Mouse (Mus musculus) testis, adult 2 months (tissue): ENCODE measurements around the gene Itpr1. TPM values are rescaled to one million over a fixed set of nuclear protein-coding genes. Genes with fewer than 3 reads are reported as not detected.

Experiments used
- H3K27ac ChIP-seq: fragments of 200-500 bp; 2 replicates; pipeline ENCODE4 v1.5.1; 2012; ENCODE audit warnings: low read depth, low read length; ENCODE audit not compliant: control insufficient read depth, insufficient read depth
- H3K27me3 ChIP-seq: fragments of 200-500 bp; 2 replicates; pipeline ENCODE4 v1.6.1; 2012; ENCODE audit warnings: mild to moderate bottlenecking, low read length, moderate library complexity; ENCODE audit not compliant: control insufficient read depth, insufficient read depth
- H3K36me3 ChIP-seq: fragments of 200-500 bp; 2 replicates; pipeline ENCODE4 v1.6.1; 2012; ENCODE audit warnings: mild to moderate bottlenecking, low read length; ENCODE audit not compliant: control insufficient read depth, insufficient read depth
- H3K4me1 ChIP-seq: fragments of 200-500 bp; 2 replicates; pipeline ENCODE4 v1.6.1; 2012; ENCODE audit warnings: low read length; ENCODE audit not compliant: control insufficient read depth, insufficient read depth
- H3K4me3 ChIP-seq: fragments of 200-500 bp; 2 replicates; pipeline ENCODE4 v1.5.1; 2012; ENCODE audit warnings: low read depth, mild to moderate bottlenecking, low read length, moderate library complexity, mixed read lengths; ENCODE audit not compliant: control insufficient read depth
- CTCF ChIP-seq: fragments of 200-500 bp; IDR thresholded peaks from 2 replicates; pipeline ENCODE4 v1.5.1; 2012; ENCODE audit warnings: low read depth, mild to moderate bottlenecking, inconsistent platforms, low read length, moderate library complexity; ENCODE audit not compliant: control insufficient read depth, insufficient read depth, insufficient replicate concordance
- POLR2A ChIP-seq: fragments of 200-500 bp; IDR thresholded peaks from 2 replicates; pipeline ENCODE4 v1.6.1; 2012; ENCODE audit warnings: low read depth, mild to moderate bottlenecking, inconsistent platforms, low read length, moderate library complexity; ENCODE audit not compliant: control insufficient read depth
- polyA plus RNA-seq: library from polyadenylated mRNA; depleted of rRNA; stranded (reverse); fragments of >200 nt; gene quantifications from 2 replicates; pipeline ENCODE4 v1.2.3, GENCODE M21; 2012

Itpr1 gene
- polyA plus RNA-seq, 1 experiment = 7.3 TPM

DNA sequence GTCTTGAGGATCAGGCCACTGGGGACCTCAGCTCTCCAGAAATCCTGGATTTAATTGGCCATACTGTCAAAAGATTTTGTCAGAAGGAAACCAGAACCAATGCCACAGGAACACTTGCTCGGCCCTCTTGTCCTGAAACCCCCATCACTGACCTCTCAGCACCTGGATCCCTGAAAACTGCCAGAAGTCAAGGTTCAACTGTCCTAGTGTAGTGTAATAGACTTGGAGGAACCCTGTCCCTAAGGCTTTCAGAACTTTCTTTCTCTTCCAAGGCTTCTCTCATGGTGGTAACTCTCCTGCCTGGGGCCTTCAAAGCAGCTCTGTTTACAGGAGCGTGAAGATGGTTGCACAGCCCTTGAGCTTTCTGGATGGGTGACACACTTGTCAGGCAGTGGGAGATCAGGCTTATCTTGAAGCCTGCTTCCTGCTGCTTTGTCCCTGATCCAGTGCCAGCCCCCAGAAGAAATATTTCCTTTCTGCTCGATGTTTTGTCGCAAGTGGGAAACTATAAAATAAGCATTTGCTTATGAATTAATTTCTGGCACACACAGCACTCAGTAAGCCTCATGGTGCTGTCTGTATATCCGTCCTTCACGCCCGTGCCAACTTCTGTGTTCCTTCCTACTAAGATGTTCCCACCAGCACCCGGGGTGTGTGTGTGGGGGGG, 234.4 kb downstream of the Itpr1 start:
- Histone ChIP-seq H3K36me3 (no peaks in the 10 kb centered on the region), H3K4me3 (no peak overlapping the region), H3K27ac (no peak overlapping the region), H3K27me3 (no peaks in the 10 kb centered on the region), H3K4me1 (no peaks in the 10 kb centered on the region)
- TF ChIP-seq CTCF = no peak
- no peak for TF ChIP-seq POLR2A

DNA sequence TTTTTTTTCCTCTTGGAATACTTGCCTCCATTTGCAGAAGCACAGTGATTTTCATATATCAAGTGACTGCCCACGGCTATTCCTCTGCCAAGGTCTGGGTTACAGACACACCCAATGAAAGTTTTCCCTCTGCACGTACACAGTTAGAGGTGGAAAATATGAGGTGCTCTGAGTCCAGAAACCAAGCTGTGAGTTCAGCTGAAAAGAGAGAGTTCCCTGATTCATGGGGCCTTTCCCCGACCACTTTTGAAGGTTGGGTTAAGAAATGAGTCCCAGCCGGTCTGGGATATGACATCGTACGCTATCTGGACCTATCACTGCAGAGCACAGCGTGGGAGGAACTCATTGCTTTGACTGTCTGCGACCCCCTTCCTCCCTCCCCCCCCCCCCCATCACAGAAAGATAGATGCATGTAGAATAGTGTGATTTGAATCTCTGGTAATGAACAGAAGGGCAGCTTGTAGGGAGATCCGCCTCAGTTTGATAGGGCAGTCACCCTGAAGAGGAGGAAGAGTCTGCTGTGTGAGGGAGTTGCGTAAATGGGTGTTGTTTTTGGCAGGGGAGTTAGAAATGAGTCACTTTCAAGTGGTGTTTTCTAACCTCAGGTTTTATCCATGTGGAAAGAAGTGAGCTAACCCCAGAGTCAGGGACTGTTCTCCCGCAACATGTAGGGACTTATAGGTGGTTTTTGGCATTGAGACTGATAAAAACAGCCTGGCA, 235.3 kb downstream of the Itpr1 start:
- peak overlapping the region; percentile 31; the same call in 1 of the 2 replicates for H3K27ac ChIP-seq
- no peaks in the 10 kb centered on the region for H3K4me1 ChIP-seq
- TF ChIP-seq CTCF = no peak
- no peak for TF ChIP-seq POLR2A
- no peaks in the 10 kb centered on the region for H3K36me3 ChIP-seq
- H3K4me3 ChIP-seq = no peak overlapping the region
- H3K27me3 ChIP-seq = no peaks in the 10 kb centered on the region

DNA sequence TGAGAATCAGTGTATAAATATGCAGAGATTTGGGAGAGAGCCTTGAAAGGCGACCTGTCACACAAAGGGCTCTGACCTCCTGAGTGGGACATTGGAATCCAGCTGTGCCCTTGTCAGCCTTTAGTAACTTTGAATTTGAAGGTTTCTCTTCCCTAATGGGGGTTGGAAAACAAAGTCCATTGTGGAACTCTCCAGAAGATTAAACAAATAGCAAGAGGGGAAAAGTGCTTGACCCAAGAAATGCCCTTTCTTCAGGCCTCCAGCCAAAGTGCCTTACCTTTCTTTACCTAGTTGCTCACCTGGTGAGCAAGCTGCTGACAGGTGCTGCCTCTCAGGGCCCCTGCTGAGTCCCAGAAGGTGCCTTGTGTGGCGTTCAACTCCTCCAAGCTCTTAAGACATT, 236.0 kb downstream of the Itpr1 start:
- H3K27ac ChIP-seq = no peak overlapping the region; the same call in 1 of the 2 replicates
- H3K4me1 ChIP-seq = no peaks in the 10 kb centered on the region
- H3K36me3 ChIP-seq = no peaks in the 10 kb centered on the region
- TF ChIP-seq POLR2A (no peak), CTCF (no peak)
- H3K4me3 ChIP-seq = no peak overlapping the region
- H3K27me3 ChIP-seq = no peaks in the 10 kb centered on the region

DNA sequence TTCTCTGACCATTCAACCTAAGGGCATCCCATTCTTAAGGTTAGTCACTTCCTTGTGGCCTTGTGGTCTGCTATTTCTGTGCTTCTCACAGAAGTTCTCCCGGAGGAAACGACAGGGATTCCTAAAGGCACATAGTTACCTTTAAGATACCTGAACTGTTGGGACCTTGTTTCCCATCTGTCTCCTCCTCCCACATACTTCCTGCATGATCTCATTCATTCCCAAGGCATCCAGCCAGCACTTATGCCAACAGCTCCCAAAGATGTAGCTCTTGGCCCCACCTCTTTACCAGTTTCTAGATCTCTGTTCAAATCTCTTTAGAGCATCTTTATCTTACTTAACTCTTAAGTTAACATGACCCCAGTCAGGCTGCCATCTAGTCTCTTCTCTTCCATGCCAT, 238.6 kb downstream of the Itpr1 start:
- Histone ChIP-seq H3K4me3 (no peak overlapping the region), H3K4me1 (peaks cover 2% of the 10 kb centered on the region), H3K27me3 (no peaks in the 10 kb centered on the region), H3K27ac (no peak overlapping the region), H3K36me3 (no peaks in the 10 kb centered on the region)
- no peak for TF ChIP-seq CTCF
- no peak for TF ChIP-seq POLR2A

DNA sequence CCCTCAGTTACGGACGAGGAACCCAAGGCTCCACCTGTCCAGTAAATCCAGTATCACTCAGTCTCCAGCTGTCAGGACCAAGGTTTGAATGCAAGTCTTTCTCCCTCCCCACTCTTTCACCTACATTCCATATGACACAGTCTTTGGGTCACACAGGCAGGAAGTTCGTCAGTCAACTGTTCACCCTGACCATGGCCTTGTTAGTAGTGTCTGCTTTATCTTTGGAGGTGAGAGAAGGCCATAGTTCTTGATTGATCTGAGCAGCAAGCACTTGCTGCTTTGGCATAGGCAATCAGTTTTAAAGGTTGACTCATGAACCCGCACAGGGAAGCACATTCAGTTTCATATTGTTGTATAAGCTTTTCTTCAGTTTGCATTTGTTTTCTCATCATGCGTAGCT, 240.7 kb downstream of the Itpr1 start:
- Histone ChIP-seq H3K27ac (no peak overlapping the region), H3K4me3 (no peak overlapping the region), H3K36me3 (no peaks in the 10 kb centered on the region), H3K27me3 (no peaks in the 10 kb centered on the region), H3K4me1 (peaks cover 5% of the 10 kb centered on the region)
- TF ChIP-seq CTCF = no peak
- TF ChIP-seq POLR2A = no peak

DNA sequence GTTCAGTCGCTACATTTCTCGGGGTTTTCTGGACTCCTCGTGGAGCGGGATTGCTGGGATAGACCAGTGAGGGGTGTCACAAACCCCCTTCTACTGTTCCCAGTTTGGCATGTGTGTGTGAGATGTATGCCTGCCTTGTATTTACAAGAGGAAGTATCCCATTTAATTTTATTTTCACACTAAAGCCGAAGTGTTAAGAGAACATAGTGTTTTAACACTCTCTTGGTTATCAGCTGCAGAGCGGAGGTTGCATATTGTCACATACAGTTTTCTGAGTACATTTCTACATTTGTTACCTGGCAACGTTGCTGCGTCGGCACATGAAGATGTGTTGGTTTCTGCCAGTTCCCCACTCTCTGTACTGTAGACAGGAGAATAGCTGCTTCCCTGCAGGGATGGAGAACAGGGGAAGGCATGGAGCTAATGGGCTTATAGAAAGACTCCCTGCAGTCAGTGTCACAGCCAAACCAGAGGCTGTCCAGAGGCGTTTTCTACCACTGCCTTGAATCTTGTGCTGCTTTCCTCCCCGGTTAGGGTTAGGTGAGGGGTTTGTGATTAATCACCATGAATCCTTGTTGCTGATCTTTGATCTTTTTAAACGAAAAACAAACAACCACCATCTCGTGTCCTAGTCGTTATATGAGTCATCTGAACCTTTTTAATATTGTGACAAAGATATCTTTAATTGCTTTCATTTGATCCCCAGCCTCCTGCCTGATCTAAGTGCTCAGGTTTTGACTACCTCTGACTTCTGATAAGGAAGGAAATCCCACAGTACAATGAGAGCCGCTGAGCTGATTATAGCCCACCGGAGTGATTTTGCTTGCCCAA, 241.4 kb downstream of the Itpr1 start:
- Histone ChIP-seq H3K4me3 (no peak overlapping the region), H3K4me1 (peaks cover 5% of the 10 kb centered on the region), H3K27me3 (no peaks in the 10 kb centered on the region), H3K27ac (no peak overlapping the region), H3K36me3 (no peaks in the 10 kb centered on the region)
- TF ChIP-seq POLR2A (no peak), CTCF (no peak)

DNA sequence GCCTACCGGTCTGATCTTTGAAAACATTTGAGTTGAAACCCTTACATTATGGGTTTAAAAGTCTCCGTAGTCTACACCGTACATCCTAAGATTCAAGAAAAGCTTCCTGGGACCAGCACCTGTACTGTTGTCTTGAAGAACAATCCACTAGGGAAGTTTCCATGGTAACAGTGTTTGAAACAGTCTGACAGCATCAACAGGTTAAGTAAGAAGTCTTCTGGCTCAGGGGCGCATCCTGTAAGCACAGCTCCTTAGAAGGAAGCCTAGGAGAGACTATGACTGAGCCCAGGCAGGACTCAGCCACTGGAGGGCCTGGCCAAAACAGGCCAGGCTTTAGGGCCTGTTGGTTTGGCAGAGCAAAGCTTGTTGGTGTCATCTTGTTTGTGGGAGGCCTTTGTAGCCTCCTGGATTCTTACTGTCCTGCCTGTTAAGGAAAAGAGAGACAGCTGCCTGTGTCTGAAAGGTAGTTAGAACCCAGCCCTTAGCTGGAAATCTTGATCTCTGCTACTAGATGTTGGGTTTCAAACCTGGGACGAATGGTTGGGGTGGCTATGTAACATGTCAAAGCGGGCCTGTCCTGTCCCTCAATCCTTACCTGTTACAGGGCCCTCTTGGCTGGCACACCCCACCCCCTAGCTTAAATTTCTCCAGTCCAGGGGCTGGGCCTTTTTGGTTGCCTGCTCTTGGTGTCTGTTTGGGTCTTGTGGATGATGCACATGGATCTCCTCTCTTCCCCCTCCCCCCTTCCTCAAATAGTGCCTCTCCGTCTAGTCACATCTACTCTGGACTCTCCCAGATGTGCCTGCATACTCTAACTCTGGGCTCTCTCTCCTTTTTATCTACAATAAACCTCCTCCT, 242.3 kb downstream of the Itpr1 start:
- H3K27ac ChIP-seq = no peak overlapping the region
- H3K27me3 ChIP-seq = no peaks in the 10 kb centered on the region
- H3K4me3 ChIP-seq = no peak overlapping the region
- no peaks in the 10 kb centered on the region for H3K36me3 ChIP-seq
- H3K4me1 ChIP-seq = peaks cover 5% of the 10 kb centered on the region
- TF ChIP-seq POLR2A = no peak
- no peak for TF ChIP-seq CTCF
